Mouse (Mus musculus) embryonic facial prominence, embryonic 14.5 days (tissue): ENCODE measurements around the gene Etfrf1. TPM values are rescaled to one million over a fixed set of nuclear protein-coding genes. Genes with fewer than 3 reads are reported as not detected.
A peak's percentile ranks its signal among the peaks of the same experiment; 100 is the strongest.

Experiments
- ATAC-seq: fragments of 200-750 bp; cut with Nextera tagmentation; 2 replicates; pipeline ENCODE4 v1.8.0; 2017; ENCODE audit warnings: low read depth, moderate number of reproducible peaks, moderate TSS enrichment
- DNase-seq: peaks from one replicate; pipeline ENCODE4 v3.0.0-alpha.2; 2015; ENCODE audit warnings: low spot score
- H3K27ac ChIP-seq: fragments of 300-500 bp; sonication (generic); replicated peaks from 2 replicates; pipeline ENCODE4 v1.5.1; 2014; ENCODE audit warnings: low read depth, mild to moderate bottlenecking, low read length, moderate library complexity
- H3K27me3 ChIP-seq: fragments of 300-500 bp; sonication (generic); replicated peaks from 2 replicates; pipeline ENCODE4 v1.6.1; 2014; ENCODE audit warnings: low read length; ENCODE audit not compliant: control insufficient read depth, insufficient read depth
- H3K36me3 ChIP-seq: fragments of 300-500 bp; sonication (generic); 2 replicates; pipeline ENCODE4 v1.6.1; 2014; ENCODE audit warnings: low read length, mixed read lengths; ENCODE audit not compliant: control insufficient read depth, insufficient read depth
- H3K4me1 ChIP-seq: fragments of 300-500 bp; sonication (generic); 2 replicates; pipeline ENCODE4 v1.6.1; 2014; ENCODE audit warnings: antibody characterized with exemption, low read length; ENCODE audit not compliant: control insufficient read depth, insufficient read depth
- H3K4me2 ChIP-seq: fragments of 300-500 bp; sonication (generic); 2 replicates; pipeline ENCODE4 v1.6.1; 2014; ENCODE audit warnings: low read depth, mild to moderate bottlenecking, low read length, moderate library complexity, mixed read lengths
- H3K4me3 ChIP-seq: fragments of 300-500 bp; sonication (generic); 2 replicates; pipeline ENCODE4 v1.5.1; 2014; ENCODE audit warnings: low read depth, mild to moderate bottlenecking, low read length
- H3K9ac ChIP-seq: fragments of 300-500 bp; sonication (generic); 2 replicates; pipeline ENCODE4 v1.6.1; 2014; ENCODE audit warnings: low read depth, mild to moderate bottlenecking, low read length, moderate library complexity, mixed read lengths
- H3K9me3 ChIP-seq: fragments of 300-500 bp; sonication (generic); 2 replicates; pipeline ENCODE4 v1.6.1; 2016; ENCODE audit warnings: low read length; ENCODE audit not compliant: control insufficient read depth
- WGBS: fragments of 180-500 bp; shearing (Covaris S2); extraction: QIAGEN DNeasy Blood & Tissue Kit; methylation state at CpG from one replicate; pipeline ENCODE4 v1.1.7; 2014; 5-methylcytosine and 5-hydroxymethylcytosine counted together
- polyA plus RNA-seq: library from polyadenylated mRNA; unstranded; fragments of >200 nt; fragmentation: Nextera tagmentation; extraction: Ambion mirVana; gene quantifications from 2 replicates; pipeline ENCODE4 v1.2.1, GENCODE M21; 2014

The Etfrf1 gene
- 28.4 and 29.6 TPM in 2 replicates for polyA plus RNA-seq

GRCm38 (mm10) chr6:145210816-145211338 lies at the start of gene Etfrf1, which contains the start of gene Casc1:
Gene Etfrf1 (plus strand): TSS chr6:145211134.
Gene Casc1 (minus strand): TSS chr6:145211005.
- Histone ChIP-seq H3K4me3 (peak within 1 kb of the TSS; percentile 68), H3K9ac (peak within 1 kb of the TSS; percentile 91), H3K36me3 (0 out of 2 replicates have a peak, but pooled peaks cover 2% of the 10 kb centered on the region), H3K27ac (peak within 1 kb of the TSS; percentile 95), H3K4me1 (peaks cover 11% of the 10 kb centered on the region), H3K27me3 (no peaks in the 10 kb centered on the region), H3K4me2 (peak within 1 kb of the TSS; percentile 75), H3K9me3 (no peaks in the 10 kb centered on the region)
- peak; percentile 100 for ATAC-seq
- WGBS = 0% methylated on average over 34 of the region's 36 CpGs
- DNase-seq = peak; percentile 100

GRCm38 (mm10) chr6:145171892-145172606 lies 38.9 kb upstream of the Etfrf1 start:
- peaks cover 15% of the 10 kb centered on the region for H3K4me1 ChIP-seq
- no peak overlapping the region for H3K4me2 ChIP-seq
- ATAC-seq (no peak), DNase-seq (no peak)
- no peaks in the 10 kb centered on the region for H3K36me3 ChIP-seq
- 81% methylated on average over 14 of the region's 14 CpGs for WGBS
- H3K4me3 ChIP-seq = no peak overlapping the region
- H3K9ac ChIP-seq = no peak overlapping the region
- no peaks in the 10 kb centered on the region for H3K27me3 ChIP-seq
- no peaks in the 10 kb centered on the region for H3K9me3 ChIP-seq
- no peak overlapping the region for H3K27ac ChIP-seq

GRCm38 (mm10) chr6:145173781-145174191 lies 37.1 kb upstream of the Etfrf1 start:
- 7% methylated on average over 9 of the region's 11 CpGs for WGBS
- peaks cover 15% of the 10 kb centered on the region for H3K4me1 ChIP-seq
- H3K27ac ChIP-seq = no peak overlapping the region
- no peaks in the 10 kb centered on the region for H3K9me3 ChIP-seq
- no peak overlapping the region for H3K9ac ChIP-seq
- ATAC-seq (peak; percentile 91), DNase-seq (peak; percentile 89)
- H3K4me2 ChIP-seq = peak overlapping the region; percentile 26; the same call in 1 of the 2 replicates
- H3K4me3 ChIP-seq = no peak overlapping the region
- no peaks in the 10 kb centered on the region for H3K36me3 ChIP-seq
- no peaks in the 10 kb centered on the region for H3K27me3 ChIP-seq

GRCm38 (mm10) chr6:145175571-145175981 lies 35.4 kb upstream of the Etfrf1 start:
- Histone ChIP-seq H3K4me3 (no peak overlapping the region), H3K4me1 (peaks cover 15% of the 10 kb centered on the region), H3K9ac (no peak overlapping the region), H3K36me3 (no peaks in the 10 kb centered on the region), H3K9me3 (no peaks in the 10 kb centered on the region), H3K4me2 (no peak overlapping the region; the same call in 1 of the 2 replicates), H3K27ac (no peak overlapping the region), H3K27me3 (no peaks in the 10 kb centered on the region)
- DNase-seq (no peak), ATAC-seq (no peak)
- 40% methylated on average over 9 of the region's 9 CpGs for WGBS

GRCm38 (mm10) chr6:145176474-145176873 lies 34.5 kb upstream of the Etfrf1 start:
- Histone ChIP-seq H3K4me2 (no peak overlapping the region), H3K4me1 (peaks cover 15% of the 10 kb centered on the region)

GRCm38 (mm10) chr6:145179665-145180064 lies 31.3 kb upstream of the Etfrf1 start:
- H3K27ac ChIP-seq = no peak overlapping the region

More at GRCm38 (mm10) chr6:145176474-145176873, 34.5 kb upstream of the Etfrf1 start:
- DNase-seq = no peak
- Histone ChIP-seq H3K9me3 (no peaks in the 10 kb centered on the region), H3K9ac (no peak overlapping the region), H3K27me3 (no peaks in the 10 kb centered on the region), H3K27ac (no peak overlapping the region), H3K4me3 (no peak overlapping the region), H3K36me3 (no peaks in the 10 kb centered on the region)
- ATAC-seq = no peak
- 44% methylated on average over 10 of the region's 10 CpGs for WGBS

GRCm38 (mm10) chr6:145182044-145182443 lies 28.9 kb upstream of the Etfrf1 start:
- no peak overlapping the region for H3K4me3 ChIP-seq
- no peaks in the 10 kb centered on the region for H3K4me1 ChIP-seq
- no peaks in the 10 kb centered on the region for H3K27me3 ChIP-seq
- DNase-seq = peak; percentile 70
- no peak overlapping the region for H3K27ac ChIP-seq
- no peaks in the 10 kb centered on the region for H3K9me3 ChIP-seq
- no peaks in the 10 kb centered on the region for H3K36me3 ChIP-seq
- 0 out of 2 replicates have a peak overlapping the region, but pooled peaks have one; percentile 25 for H3K9ac ChIP-seq
- no peak for ATAC-seq
- WGBS = 64% methylated on average over 8 of the region's 8 CpGs
- H3K4me2 ChIP-seq = no peak overlapping the region

More at GRCm38 (mm10) chr6:145179665-145180064, 31.3 kb upstream of the Etfrf1 start:
- no peaks in the 10 kb centered on the region for H3K36me3 ChIP-seq
- ATAC-seq (no peak), DNase-seq (peak; percentile 51)
- no peak overlapping the region for H3K4me2 ChIP-seq
- H3K9ac ChIP-seq = no peak overlapping the region
- no peaks in the 10 kb centered on the region for H3K27me3 ChIP-seq
- H3K4me3 ChIP-seq = no peak overlapping the region
- peaks cover 4% of the 10 kb centered on the region; the same call in 1 of the 2 replicates for H3K4me1 ChIP-seq
- WGBS = 39% methylated on average over 6 of the region's 6 CpGs
- no peaks in the 10 kb centered on the region for H3K9me3 ChIP-seq

- Histone ChIP-seq H3K4me3 (no peak overlapping the region), H3K36me3 (no peaks in the 10 kb centered on the region), H3K9ac (no peak overlapping the region), H3K4me2 (no peak overlapping the region), H3K27me3 (no peaks in the 10 kb centered on the region), H3K27ac (no peak overlapping the region), H3K4me1 (no peaks in the 10 kb centered on the region), H3K9me3 (no peaks in the 10 kb centered on the region)
- no peak for ATAC-seq
- no peak for DNase-seq
- 90% methylated on average over 1 of the region's 1 CpGs for WGBS
These were observed 24.8 kb upstream of the Etfrf1 start for GRCm38 (mm10) chr6:145186096-145186495.
